Mouse (Mus musculus): Measurements from ENCODE around the gene Dlg3.

Dlg3 gene

DNA sequence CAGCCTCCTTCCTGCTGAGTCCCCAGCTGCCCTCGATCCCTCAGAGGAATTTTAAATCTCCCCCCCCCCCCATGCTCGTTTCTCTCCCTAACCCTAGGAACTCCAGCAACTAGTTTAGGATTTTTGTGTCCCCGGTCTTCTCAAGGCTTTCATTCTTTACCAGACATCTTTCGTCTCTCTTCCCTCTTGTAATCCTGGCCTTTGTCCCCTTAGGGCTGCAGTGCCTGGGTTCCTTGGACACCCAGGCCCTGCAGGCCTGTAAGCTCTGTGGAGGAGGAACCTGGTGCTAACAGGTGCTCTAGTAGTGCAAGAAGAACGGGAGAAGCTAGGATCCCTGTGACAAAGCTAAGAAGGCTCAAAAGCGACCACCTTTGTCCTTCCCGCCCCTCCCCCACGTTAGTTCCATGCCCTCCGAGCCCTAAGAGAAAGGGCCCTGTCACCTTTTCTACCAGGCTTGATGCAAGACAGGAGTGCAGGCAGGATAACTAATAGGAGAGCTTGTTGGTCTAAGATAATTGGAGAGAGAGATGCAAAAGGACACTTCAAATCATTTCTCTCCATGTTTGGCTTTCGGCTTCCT, 10.2 kb downstream of the Dlg3 start:
- peak overlapping the region; percentile 81 for H3K4me3 ChIP-seq (replicated peaks; ENCODE audit: low read length)
- peaks cover 41% of the 10 kb centered on the region for H3K4me1 ChIP-seq (replicated peaks; ENCODE audit: low read depth, low read length)
- no peak for TF ChIP-seq POU5F1 (IDR thresholded peaks at IDR 0.05; ENCODE audit: borderline replicate concordance, low read length)
- no peak for TF ChIP-seq CTCF (conservative IDR thresholded peaks at IDR 0.05; ENCODE audit: low read length)
- TF ChIP-seq NANOG (IDR thresholded peaks at IDR 0.05; ENCODE audit: borderline replicate concordance, low read length), result no peak
- no peaks in the 10 kb centered on the region for H3K27me3 ChIP-seq (ENCODE audit: insufficient read depth, low read length)
- no peaks in the 10 kb centered on the region for H3K36me3 ChIP-seq (ENCODE audit: insufficient read depth, low read length)
- no peaks in the 10 kb centered on the region for H3K9me3 ChIP-seq (ENCODE audit: low read length)

DNA sequence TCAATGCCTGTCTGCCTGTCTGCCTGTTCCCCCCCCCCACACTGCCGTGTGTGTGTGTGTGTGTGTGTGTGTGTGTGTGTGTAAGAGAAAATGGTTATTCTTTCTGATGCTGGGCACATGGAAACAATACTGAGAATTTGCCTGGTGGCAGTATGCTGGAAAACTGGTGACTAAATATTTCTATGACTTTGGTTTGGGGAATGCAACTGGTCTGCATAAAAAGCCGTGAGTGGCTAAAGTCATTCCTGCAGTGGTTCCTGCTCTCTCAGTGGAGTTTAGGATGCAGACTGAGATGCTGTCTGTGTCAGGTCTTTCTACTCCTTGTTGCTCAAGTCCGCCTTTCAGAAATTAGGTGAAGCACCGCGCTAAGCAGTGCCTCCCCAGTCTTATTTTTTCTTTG, 10.9 kb downstream of the Dlg3 start:
- no peak overlapping the region; the same call in 1 of the 2 replicates for H3K4me3 ChIP-seq (replicated peaks; ENCODE audit: low read length)
- no peaks in the 10 kb centered on the region for H3K27me3 ChIP-seq (ENCODE audit: insufficient read depth, low read length)
- no peaks in the 10 kb centered on the region for H3K9me3 ChIP-seq (ENCODE audit: low read length)
- no peak for TF ChIP-seq POU5F1 (IDR thresholded peaks at IDR 0.05; ENCODE audit: borderline replicate concordance, low read length)
- TF ChIP-seq CTCF (conservative IDR thresholded peaks at IDR 0.05; ENCODE audit: low read length), result no peak
- TF ChIP-seq NANOG (IDR thresholded peaks at IDR 0.05; ENCODE audit: borderline replicate concordance, low read length), result no peak
- no peaks in the 10 kb centered on the region for H3K36me3 ChIP-seq (ENCODE audit: insufficient read depth, low read length)
- H3K4me1 ChIP-seq (replicated peaks; ENCODE audit: low read depth, low read length), result peaks cover 47% of the 10 kb centered on the region

DNA sequence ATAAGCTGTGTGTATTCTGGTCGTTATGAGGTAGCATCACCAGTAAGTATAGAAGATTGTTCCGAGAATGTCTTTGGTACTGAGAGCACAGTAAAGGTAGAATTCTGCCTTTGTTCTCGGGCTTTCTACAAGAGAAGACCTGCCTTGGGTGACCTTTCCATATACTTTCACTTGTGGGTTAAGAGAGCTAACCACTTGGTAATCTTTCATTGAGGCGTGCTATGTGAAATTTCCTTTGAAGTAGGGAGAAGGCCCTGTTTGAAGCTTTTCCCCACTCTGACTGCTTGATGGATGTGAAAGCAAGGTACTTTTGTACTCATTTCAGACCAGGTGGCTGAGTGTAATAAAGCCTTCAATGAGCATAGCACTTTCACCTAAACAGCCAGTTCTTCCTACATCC, 21.8 kb downstream of the Dlg3 start:
- H3K9me3 ChIP-seq (ENCODE audit: low read length), result no peaks in the 10 kb centered on the region
- no peak for TF ChIP-seq POU5F1 (IDR thresholded peaks at IDR 0.05; ENCODE audit: borderline replicate concordance, low read length)
- no peak for TF ChIP-seq CTCF (conservative IDR thresholded peaks at IDR 0.05; ENCODE audit: low read length)
- no peak for TF ChIP-seq NANOG (IDR thresholded peaks at IDR 0.05; ENCODE audit: borderline replicate concordance, low read length)
- peaks cover 2% of the 10 kb centered on the region; the same call in 1 of the 2 replicates for H3K4me1 ChIP-seq (replicated peaks; ENCODE audit: low read depth, low read length)
- no peaks in the 10 kb centered on the region for H3K36me3 ChIP-seq (ENCODE audit: insufficient read depth, low read length)
- no peaks in the 10 kb centered on the region for H3K27me3 ChIP-seq (ENCODE audit: insufficient read depth, low read length)
- H3K4me3 ChIP-seq (replicated peaks; ENCODE audit: low read length), result no peak overlapping the region

DNA sequence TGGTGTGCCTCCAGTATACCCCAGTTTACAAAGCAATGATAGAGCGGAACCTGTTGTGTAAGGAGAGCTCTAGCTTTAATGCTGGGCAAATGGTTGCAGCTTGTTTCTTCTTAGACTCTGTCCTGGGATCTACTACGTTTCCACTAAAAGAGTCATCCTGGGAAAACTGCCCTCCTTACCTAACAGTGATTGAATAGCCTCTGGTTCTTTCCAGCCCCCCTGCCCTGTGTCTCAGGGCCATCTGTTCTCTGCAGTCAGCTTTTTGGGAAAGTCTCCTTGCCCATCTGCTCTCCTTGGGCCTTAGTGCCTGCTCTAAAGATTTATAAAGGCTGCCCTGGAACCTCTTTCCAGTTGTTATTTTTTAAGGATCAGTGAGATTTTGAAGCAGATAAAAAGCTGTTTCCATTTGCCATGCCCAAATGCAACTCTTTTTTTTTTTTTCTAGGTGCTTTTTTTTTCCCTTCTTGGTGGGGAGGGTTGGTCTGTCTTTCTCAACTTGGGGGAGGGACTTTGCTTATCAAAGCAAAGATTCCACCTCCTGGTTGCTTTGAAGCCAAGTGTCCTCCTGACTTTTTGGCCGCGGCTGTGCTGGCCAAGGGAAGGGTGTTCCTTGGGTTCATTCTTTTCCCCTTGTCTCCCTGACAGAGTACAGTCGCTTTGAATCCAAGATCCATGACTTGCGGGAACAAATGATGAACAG, 28.7 kb downstream of the Dlg3 start:
- no peaks in the 10 kb centered on the region for H3K9me3 ChIP-seq (ENCODE audit: low read length)
- TF ChIP-seq POU5F1 (IDR thresholded peaks at IDR 0.05; ENCODE audit: borderline replicate concordance, low read length), result no peak
- no peak for TF ChIP-seq NANOG (IDR thresholded peaks at IDR 0.05; ENCODE audit: borderline replicate concordance, low read length)
- TF ChIP-seq CTCF (conservative IDR thresholded peaks at IDR 0.05; ENCODE audit: low read length), result no peak
- H3K4me1 ChIP-seq (replicated peaks; ENCODE audit: low read depth, low read length), result peaks cover 55% of the 10 kb centered on the region
- H3K27me3 ChIP-seq (ENCODE audit: insufficient read depth, low read length), result no peaks in the 10 kb centered on the region
- no peak overlapping the region for H3K4me3 ChIP-seq (replicated peaks; ENCODE audit: low read length)
- peaks cover 14% of the 10 kb centered on the region for H3K36me3 ChIP-seq (ENCODE audit: insufficient read depth, low read length)

DNA sequence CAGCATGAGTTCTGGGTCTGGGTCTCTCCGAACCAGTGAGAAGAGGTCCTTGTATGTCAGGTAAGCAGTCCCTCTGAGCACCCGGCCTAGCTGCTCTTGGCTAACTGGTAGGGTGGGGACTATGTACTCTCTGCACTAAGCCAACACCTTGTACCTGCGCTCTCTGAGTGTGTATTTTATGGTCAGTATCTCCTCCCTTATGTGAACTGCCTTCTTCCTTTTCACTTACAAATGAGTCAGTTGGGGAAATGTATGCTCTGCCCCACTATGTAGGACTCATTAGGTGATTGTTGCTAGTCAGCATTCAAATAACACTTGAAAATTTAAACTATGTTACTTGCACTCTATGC, 29.2 kb downstream of the Dlg3 start:
- H3K36me3 ChIP-seq (ENCODE audit: insufficient read depth, low read length), result peaks cover 14% of the 10 kb centered on the region
- no peaks in the 10 kb centered on the region for H3K9me3 ChIP-seq (ENCODE audit: low read length)
- H3K27me3 ChIP-seq (ENCODE audit: insufficient read depth, low read length), result no peaks in the 10 kb centered on the region
- TF ChIP-seq CTCF (conservative IDR thresholded peaks at IDR 0.05; ENCODE audit: low read length) (no peak), POU5F1 (IDR thresholded peaks at IDR 0.05; ENCODE audit: borderline replicate concordance, low read length) (no peak), NANOG (IDR thresholded peaks at IDR 0.05; ENCODE audit: borderline replicate concordance, low read length) (no peak)
- H3K4me1 ChIP-seq (replicated peaks; ENCODE audit: low read depth, low read length), result peaks cover 60% of the 10 kb centered on the region
- H3K4me3 ChIP-seq (replicated peaks; ENCODE audit: low read length), result no peak overlapping the region

DNA sequence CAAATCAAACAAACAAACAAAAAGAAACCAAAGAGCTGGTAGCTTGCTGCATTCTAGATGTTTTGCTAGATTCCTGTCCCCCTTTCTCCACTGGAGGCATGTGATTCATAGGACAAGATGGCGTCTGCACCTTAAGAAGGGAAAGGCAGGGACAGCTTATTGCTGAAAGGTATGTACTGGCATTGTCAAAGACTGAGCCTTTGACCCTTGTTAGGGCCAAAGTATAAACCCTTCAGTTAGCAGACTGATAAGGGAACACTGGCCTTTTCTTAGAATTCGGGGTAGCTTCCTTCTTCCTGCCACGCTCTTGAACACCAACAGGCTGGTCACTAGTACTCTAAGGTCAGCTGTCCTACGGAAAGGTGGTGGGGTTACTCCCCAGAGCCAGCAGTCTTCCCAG, 29.8 kb downstream of the Dlg3 start:
- TF ChIP-seq NANOG (IDR thresholded peaks at IDR 0.05; ENCODE audit: borderline replicate concordance, low read length) (no peak), POU5F1 (IDR thresholded peaks at IDR 0.05; ENCODE audit: borderline replicate concordance, low read length) (no peak), CTCF (conservative IDR thresholded peaks at IDR 0.05; ENCODE audit: low read length) (no peak)
- peaks cover 66% of the 10 kb centered on the region for H3K4me1 ChIP-seq (replicated peaks; ENCODE audit: low read depth, low read length)
- H3K4me3 ChIP-seq (replicated peaks; ENCODE audit: low read length), result no peak overlapping the region
- H3K36me3 ChIP-seq (ENCODE audit: insufficient read depth, low read length), result peaks cover 14% of the 10 kb centered on the region
- no peaks in the 10 kb centered on the region for H3K27me3 ChIP-seq (ENCODE audit: insufficient read depth, low read length)
- no peaks in the 10 kb centered on the region for H3K9me3 ChIP-seq (ENCODE audit: low read length)

DNA sequence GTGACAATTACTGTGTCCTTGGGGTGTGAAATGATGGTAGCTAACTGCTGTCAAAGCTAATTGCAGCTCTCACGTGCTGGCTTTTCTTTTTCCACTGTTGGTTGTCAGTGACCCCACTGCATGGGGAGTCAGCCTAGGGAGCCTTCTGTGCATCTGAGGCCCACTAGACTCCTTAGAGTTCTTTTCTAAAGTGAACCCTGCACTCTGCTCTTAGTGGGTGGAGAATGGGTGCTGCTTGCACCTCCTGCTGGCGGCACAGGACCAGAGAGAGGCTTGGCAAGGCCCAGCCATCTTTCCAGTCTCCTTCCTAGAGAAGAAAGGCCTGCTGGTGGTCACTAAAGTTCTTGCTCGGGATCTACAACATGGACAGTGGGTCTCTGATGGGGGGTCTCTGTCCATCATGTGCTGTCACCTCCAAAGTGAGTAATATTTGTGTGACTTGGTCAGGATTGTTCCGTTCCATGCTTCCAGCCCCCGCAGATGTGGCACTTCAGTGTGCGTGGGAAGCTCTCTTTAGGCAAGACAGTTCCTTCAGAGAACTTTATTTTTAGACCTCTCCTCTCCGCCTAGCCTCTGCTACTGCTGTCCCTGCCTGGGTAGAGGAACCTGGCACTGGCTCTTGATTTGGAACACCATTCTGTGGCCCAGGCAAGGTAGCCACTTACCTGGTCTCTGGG, 30.5 kb downstream of the Dlg3 start:
- H3K4me3 ChIP-seq (replicated peaks; ENCODE audit: low read length), result no peak overlapping the region
- H3K4me1 ChIP-seq (replicated peaks; ENCODE audit: low read depth, low read length), result peaks cover 68% of the 10 kb centered on the region
- TF ChIP-seq NANOG (IDR thresholded peaks at IDR 0.05; ENCODE audit: borderline replicate concordance, low read length) (no peak), POU5F1 (IDR thresholded peaks at IDR 0.05; ENCODE audit: borderline replicate concordance, low read length) (no peak), CTCF (conservative IDR thresholded peaks at IDR 0.05; ENCODE audit: low read length) (no peak)
- H3K27me3 ChIP-seq (ENCODE audit: insufficient read depth, low read length), result no peaks in the 10 kb centered on the region
- H3K36me3 ChIP-seq (ENCODE audit: insufficient read depth, low read length), result peaks cover 14% of the 10 kb centered on the region
- no peaks in the 10 kb centered on the region for H3K9me3 ChIP-seq (ENCODE audit: low read length)

DNA sequence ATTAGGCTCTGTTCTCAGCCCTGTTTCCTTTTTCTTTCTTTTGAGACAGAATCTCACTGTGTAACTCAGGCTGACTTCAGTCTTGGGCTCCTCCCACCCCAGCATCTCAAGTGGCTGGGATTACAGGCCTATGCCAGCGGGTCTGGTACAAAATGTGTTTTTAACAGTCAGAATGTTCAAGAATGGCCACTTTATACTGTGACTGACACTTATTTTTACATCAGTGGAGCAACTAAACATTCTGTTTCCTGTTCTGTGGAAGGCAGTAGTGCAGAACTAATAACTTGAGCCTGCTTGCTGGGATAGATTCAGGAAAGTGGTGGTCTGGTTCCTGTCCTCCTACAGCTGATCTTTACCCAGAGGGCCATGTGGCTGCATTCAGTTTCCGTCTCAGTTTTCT, 33.1 kb downstream of the Dlg3 start:
- TF ChIP-seq NANOG (IDR thresholded peaks at IDR 0.05; ENCODE audit: borderline replicate concordance, low read length), result no peak
- TF ChIP-seq CTCF (conservative IDR thresholded peaks at IDR 0.05; ENCODE audit: low read length), result no peak
- TF ChIP-seq POU5F1 (IDR thresholded peaks at IDR 0.05; ENCODE audit: borderline replicate concordance, low read length), result no peak
- no peaks in the 10 kb centered on the region for H3K9me3 ChIP-seq (ENCODE audit: low read length)
- H3K27me3 ChIP-seq (ENCODE audit: insufficient read depth, low read length), result no peaks in the 10 kb centered on the region
- H3K4me1 ChIP-seq (replicated peaks; ENCODE audit: low read depth, low read length), result peaks cover 54% of the 10 kb centered on the region
- H3K36me3 ChIP-seq (ENCODE audit: insufficient read depth, low read length), result peaks cover 19% of the 10 kb centered on the region
- H3K4me3 ChIP-seq (replicated peaks; ENCODE audit: low read length), result no peak overlapping the region
